Mouse (Mus musculus) bone marrow, adult 2 months (tissue): ENCODE data around the gene Cdh16.

ENCODE experiments used
- CTCF ChIP-seq: fragments of 200-500 bp; IDR thresholded peaks from 2 replicates; pipeline ENCODE4 v1.5.1; 2011; ENCODE audit warnings: low read length, control low read depth; ENCODE audit not compliant: control insufficient read depth, insufficient read depth
- POLR2A ChIP-seq: fragments of 200-500 bp; IDR thresholded peaks from 2 replicates; pipeline ENCODE4 v1.6.1; 2011; ENCODE audit warnings: low read depth, mild to moderate bottlenecking, control low read depth, low read length, borderline replicate concordance; ENCODE audit not compliant: control insufficient read depth

- no peak for TF ChIP-seq CTCF
- no peak for TF ChIP-seq POLR2A
These were observed 3.0 kb upstream of the Cdh16 start for GRCm38 (mm10) chr8:104627065-104627740.
